Mouse (Mus musculus) MEL (cell line): ENCODE data around the gene Rnf220. TPM values are rescaled to one million over a fixed set of nuclear protein-coding genes. Genes with fewer than 3 reads are reported as not detected.

Experiments used
- DNase-seq: peaks from one replicate; pipeline ENCODE4 v3.0.0; 2011; ENCODE audit warnings: low read depth, low spot score
- H3K27ac ChIP-seq: 2 replicates; pipeline ENCODE4 v1.5.1; 2012; ENCODE audit warnings: low read depth, mild to moderate bottlenecking, control low read depth, low read length, moderate library complexity; ENCODE audit not compliant: control insufficient read depth
- H3K27me3 ChIP-seq, 2 experiments: fragments of 150-350 bp in 1 of 2; sonication (generic) in 1 of 2; 2 replicates each; pipeline ENCODE4 v1.6.1; 2012; ENCODE audit warnings: low read length in 2 of 2, mild to moderate bottlenecking in 2 of 2, improper control_type of control experiment in 1 of 2, moderate library complexity in 1 of 2; ENCODE audit not compliant: insufficient read depth in 2 of 2, control insufficient read depth in 1 of 2
- H3K36me3 ChIP-seq, 2 experiments: 2 replicates each; pipeline ENCODE4 v1.6.1; 2012 to 2014; ENCODE audit warnings: low read length in 2 of 2, improper control_type of control experiment in 1 of 2, inconsistent platforms in 1 of 2, mild to moderate bottlenecking in 1 of 2; ENCODE audit not compliant: insufficient read depth in 2 of 2, control insufficient read depth in 1 of 2
- H3K4me1 ChIP-seq, 2 experiments: fragments of 150-350 bp in 1 of 2; sonication (generic) in 1 of 2; 2 replicates each; pipeline ENCODE4 v1.6.1; 2012; ENCODE audit warnings: low read length in 2 of 2, improper control_type of control experiment in 1 of 2, mild to moderate bottlenecking in 1 of 2; ENCODE audit not compliant: insufficient read depth in 2 of 2, control insufficient read depth in 1 of 2
- H3K4me3 ChIP-seq, 2 experiments: fragments of 150-350 bp in 1 of 2; sonication (generic) in 1 of 2; 2 replicates each; pipeline ENCODE4 v1.5.1; 2012; ENCODE audit warnings: low read depth in 2 of 2, low read length in 2 of 2, mild to moderate bottlenecking in 2 of 2, moderate library complexity in 2 of 2, control low read depth in 1 of 2, improper control_type of control experiment in 1 of 2; ENCODE audit not compliant: control insufficient read depth in 1 of 2, insufficient read depth in 1 of 2
- H3K79me2 ChIP-seq: 2 replicates; pipeline ENCODE4 v1.6.1; 2012; ENCODE audit warnings: mild to moderate bottlenecking, low read length, moderate library complexity; ENCODE audit not compliant: control insufficient read depth, poor library complexity, insufficient read depth
- H3K9ac ChIP-seq: 2 replicates; pipeline ENCODE4 v1.6.1; 2012; ENCODE audit warnings: low read depth, mild to moderate bottlenecking, control low read depth, low read length, moderate library complexity; ENCODE audit not compliant: control insufficient read depth, poor library complexity, severe bottlenecking
- H3K9me3 ChIP-seq: fragments of 150-350 bp; sonication (generic); replicated peaks from 2 replicates; pipeline ENCODE4 v1.6.1; 2012; ENCODE audit warnings: mild to moderate bottlenecking, low read length, improper control_type of control experiment, moderate library complexity; ENCODE audit not compliant: insufficient read depth
- BHLHE40 ChIP-seq: IDR thresholded peaks from 2 replicates; pipeline ENCODE4 v1.6.1; 2012; ENCODE audit warnings: low read depth, mild to moderate bottlenecking, inconsistent platforms, low read length, improper control_type of control experiment, borderline replicate concordance
- CHD2 ChIP-seq: IDR thresholded peaks from 2 replicates; pipeline ENCODE4 v1.6.1; 2011; ENCODE audit warnings: low read length, improper control_type of control experiment
- CTCF ChIP-seq, 3 experiments: IDR thresholded peaks in 2 of 3; conservative IDR thresholded peaks in 1 of 3; 2 replicates each; pipeline ENCODE4 v1.5.1; 2011 to 2012; ENCODE audit warnings: low read length in 3 of 3, low read depth in 2 of 3, mild to moderate bottlenecking in 2 of 3, improper control_type of control experiment in 1 of 3, inconsistent platforms in 1 of 3, mixed read lengths in 1 of 3, moderate library complexity in 1 of 3; ENCODE audit not compliant: control insufficient read depth in 1 of 3, insufficient read depth in 1 of 3, poor library complexity in 1 of 3, severe bottlenecking in 1 of 3
- ELF1 ChIP-seq: IDR thresholded peaks from 2 replicates; pipeline ENCODE4 v1.6.1; 2014; ENCODE audit warnings: low read depth, mild to moderate bottlenecking, inconsistent platforms, low read length, improper control_type of control experiment, moderate library complexity
- EP300 ChIP-seq, 2 experiments: IDR thresholded peaks; 2 replicates each; pipeline ENCODE4 v1.6.1; 2011; ENCODE audit warnings: improper control_type of control experiment in 2 of 2, low read length in 2 of 2, low read depth in 1 of 2, mild to moderate bottlenecking in 1 of 2
- ETS1 ChIP-seq: IDR thresholded peaks from 2 replicates; pipeline ENCODE4 v1.6.1; 2012; ENCODE audit warnings: low read depth, mild to moderate bottlenecking, inconsistent platforms, low read length, improper control_type of control experiment, moderate library complexity
- GABPA ChIP-seq: IDR thresholded peaks from 2 replicates; pipeline ENCODE4 v1.6.1; 2012; ENCODE audit warnings: low read depth, mild to moderate bottlenecking, inconsistent platforms, low read length, improper control_type of control experiment, moderate library complexity
- GATA1 ChIP-seq: IDR thresholded peaks from 2 replicates; pipeline ENCODE4 v1.6.1; 2011; ENCODE audit warnings: low read depth, low read length, improper control_type of control experiment
- JUND ChIP-seq: IDR thresholded peaks from 2 replicates; pipeline ENCODE4 v1.6.1; 2011; ENCODE audit warnings: low read depth, mild to moderate bottlenecking, improper control_type of control experiment, low read length
- MAFK ChIP-seq: IDR thresholded peaks from 2 replicates; pipeline ENCODE4 v1.6.1; 2011; ENCODE audit warnings: low read depth, mild to moderate bottlenecking, low read length, improper control_type of control experiment, borderline replicate concordance
- MAX ChIP-seq: IDR thresholded peaks from 2 replicates; pipeline ENCODE4 v1.6.1; 2011; ENCODE audit warnings: low read length, improper control_type of control experiment
- MAZ ChIP-seq: IDR thresholded peaks from 2 replicates; pipeline ENCODE4 v1.6.1; 2012; ENCODE audit warnings: low read depth, mild to moderate bottlenecking, inconsistent platforms, low read length, improper control_type of control experiment
- MYB ChIP-seq: IDR thresholded peaks from 2 replicates; pipeline ENCODE4 v1.6.1; 2011; ENCODE audit warnings: mild to moderate bottlenecking, low read depth, low read length, improper control_type of control experiment
- MYC ChIP-seq: IDR thresholded peaks from 2 replicates; pipeline ENCODE4 v1.6.1; 2011; ENCODE audit warnings: low read depth, mild to moderate bottlenecking, low read length, improper control_type of control experiment, moderate library complexity
- NELFE ChIP-seq: IDR thresholded peaks from 2 replicates; pipeline ENCODE4 v1.6.1; 2011; ENCODE audit warnings: low read depth, low read length, improper control_type of control experiment
- NRF1 ChIP-seq: IDR thresholded peaks from 2 replicates; pipeline ENCODE4 v1.6.1; 2014; ENCODE audit warnings: low read depth, mild to moderate bottlenecking, inconsistent platforms, low read length, improper control_type of control experiment, moderate library complexity; ENCODE audit not compliant: poor library complexity, insufficient read depth, severe bottlenecking
- POLR2A ChIP-seq, 2 experiments: IDR thresholded peaks; 2 replicates each; pipeline ENCODE4 v1.6.1; 2011 to 2012; ENCODE audit warnings: low read length in 2 of 2, mild to moderate bottlenecking in 2 of 2, control low read depth in 1 of 2, improper control_type of control experiment in 1 of 2, low read depth in 1 of 2, moderate library complexity in 1 of 2; ENCODE audit not compliant: control insufficient read depth in 1 of 2, insufficient read depth in 1 of 2, poor library complexity in 1 of 2
- POLR2AphosphoS5 ChIP-seq: IDR thresholded peaks from 2 replicates; pipeline ENCODE4 v1.6.1; 2012; ENCODE audit warnings: low read depth, borderline replicate concordance, mild to moderate bottlenecking, inconsistent platforms, low read length, moderate library complexity, mixed read lengths
- RCOR1 ChIP-seq: IDR thresholded peaks from 2 replicates; pipeline ENCODE4 v1.6.1; 2012; ENCODE audit warnings: low read depth, mild to moderate bottlenecking, inconsistent platforms, low read length, improper control_type of control experiment
- SIN3A ChIP-seq: IDR thresholded peaks from 2 replicates; pipeline ENCODE4 v1.6.1; 2012; ENCODE audit warnings: low read length, improper control_type of control experiment, inconsistent platforms
- SMC3 ChIP-seq: IDR thresholded peaks from 2 replicates; pipeline ENCODE4 v1.6.1; 2011; ENCODE audit warnings: low read depth, low read length, improper control_type of control experiment
- TAL1 ChIP-seq: IDR thresholded peaks from 2 replicates; pipeline ENCODE4 v1.6.1; 2012; ENCODE audit warnings: mild to moderate bottlenecking, inconsistent platforms, low read length, moderate library complexity, mixed read lengths
- TCF12 ChIP-seq: IDR thresholded peaks from 2 replicates; pipeline ENCODE4 v1.6.1; 2014; ENCODE audit warnings: low read depth, mild to moderate bottlenecking, inconsistent platforms, low read length, improper control_type of control experiment, moderate library complexity
- UBTF ChIP-seq: IDR thresholded peaks from 2 replicates; pipeline ENCODE4 v1.6.1; 2012; ENCODE audit warnings: low read depth, mild to moderate bottlenecking, inconsistent platforms, low read length, improper control_type of control experiment, moderate library complexity, borderline replicate concordance; ENCODE audit not compliant: insufficient read depth
- USF1 ChIP-seq: IDR thresholded peaks from 2 replicates; pipeline ENCODE4 v1.6.1; 2014; ENCODE audit warnings: low read depth, mild to moderate bottlenecking, inconsistent platforms, low read length, improper control_type of control experiment, moderate library complexity
- USF2 ChIP-seq, 2 experiments: IDR thresholded peaks; 2 replicates each; pipeline ENCODE4 v1.6.1; 2011 to 2012; ENCODE audit warnings: improper control_type of control experiment in 2 of 2, low read length in 2 of 2, borderline replicate concordance in 1 of 2, inconsistent platforms in 1 of 2, low read depth in 1 of 2, mild to moderate bottlenecking in 1 of 2; ENCODE audit not compliant: insufficient read depth in 1 of 2
- ZC3H11A ChIP-seq: IDR thresholded peaks from 2 replicates; pipeline ENCODE4 v1.6.1; 2012; ENCODE audit warnings: low read depth, mild to moderate bottlenecking, inconsistent platforms, low read length, improper control_type of control experiment
- ZKSCAN1 ChIP-seq: IDR thresholded peaks from 2 replicates; pipeline ENCODE4 v1.6.1; 2012; ENCODE audit warnings: low read depth, mild to moderate bottlenecking, inconsistent platforms, low read length, improper control_type of control experiment, moderate library complexity
- ZNF384 ChIP-seq: IDR thresholded peaks from 2 replicates; pipeline ENCODE4 v1.6.1; 2012; ENCODE audit warnings: low read depth, mild to moderate bottlenecking, inconsistent platforms, low read length, improper control_type of control experiment
- polyA plus RNA-seq, 2 experiments: library from polyadenylated mRNA; stranded (reverse) in 1 of 2; unstranded in 1 of 2; fragments of >175 nt in 1 of 2; fragments of >200 nt in 1 of 2; gene quantifications; 2 replicates each; pipeline versions ENCODE4 v1.2.1 to v1.2.4; 2012; ENCODE audit warnings: low replicate concordance in 2 of 2, low read depth in 1 of 2; ENCODE audit not compliant: insufficient read length in 2 of 2, insufficient read depth in 1 of 2, missing spikeins in 1 of 2
- total RNA-seq: library from RNA; depleted of rRNA; stranded (reverse); fragments of 300-350 nt; gene quantifications from 2 replicates; pipeline ENCODE4 v1.2.3, GENCODE M21; 2012

The Rnf220 gene
- total and polyA plus RNA-seq, 3 experiments: 121 to 201 TPM; not detected in 1

DNA sequence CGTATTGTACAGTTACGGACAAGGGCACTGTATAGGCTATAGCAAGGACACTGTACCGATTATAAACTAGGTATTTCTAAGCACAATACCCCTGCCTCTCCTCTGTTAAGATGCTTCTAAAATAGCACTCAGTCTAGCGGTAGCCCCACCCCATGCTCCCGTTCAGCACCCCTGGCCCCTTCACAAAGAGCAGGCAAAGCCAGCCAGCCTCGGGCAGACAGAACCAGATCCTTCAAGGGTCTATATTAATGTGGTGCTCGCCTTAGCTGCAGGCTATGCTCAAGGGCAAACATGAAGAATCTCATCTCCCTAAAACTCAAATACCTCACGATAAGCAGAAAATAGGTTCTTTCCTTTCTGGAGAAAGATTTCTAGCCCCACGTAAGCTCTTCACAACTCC, 67.2 kb downstream of the Rnf220 start:
- no peak for DNase-seq
- Histone ChIP-seq H3K9me3 (no peaks in the 10 kb centered on the region), H3K4me3 (no peak overlapping the region), H3K9ac (no peak overlapping the region), H3K36me3 (peaks cover 0 to 14% of the 10 kb centered on the region in 2 experiments; a peak in 2 of 4 replicates), H3K27me3 (no peaks in the 10 kb centered on the region), H3K79me2 (no peaks in the 10 kb centered on the region), H3K4me1 (peaks cover 0 to 19% of the 10 kb centered on the region in 2 experiments; a peak in 2 of 4 replicates), H3K27ac (no peak overlapping the region)
- no peak for TF ChIP-seq NRF1
- TF ChIP-seq CTCF (IDR thresholded peaks at IDR 0.05 in 2 of 3, conservative IDR thresholded peaks at IDR 0.05 in 1 of 3; ENCODE audit: control insufficient read depth in 1 of 3, insufficient read depth in 1 of 3, low read depth in 2 of 3, low read length in 3 of 3, poor library complexity in 1 of 3, severe bottlenecking in 1 of 3): no peak
- no peak for TF ChIP-seq USF2 (IDR thresholded peaks at IDR 0.05; ENCODE audit: borderline replicate concordance in 1 of 2, insufficient read depth in 1 of 2, low read depth in 1 of 2, low read length in 2 of 2)
- no peak for TF ChIP-seq ETS1
- TF ChIP-seq USF1: no peak
- no peak for TF ChIP-seq MYB
- no peak for TF ChIP-seq ELF1
- TF ChIP-seq JUND: no peak
- TF ChIP-seq NELFE: no peak
- no peak for TF ChIP-seq MAZ
- TF ChIP-seq GATA1: no peak
- TF ChIP-seq POLR2A (IDR thresholded peaks at IDR 0.05; ENCODE audit: control insufficient read depth in 1 of 2, insufficient read depth in 1 of 2, low read depth in 1 of 2, low read length in 2 of 2, poor library complexity in 1 of 2): no peak

DNA sequence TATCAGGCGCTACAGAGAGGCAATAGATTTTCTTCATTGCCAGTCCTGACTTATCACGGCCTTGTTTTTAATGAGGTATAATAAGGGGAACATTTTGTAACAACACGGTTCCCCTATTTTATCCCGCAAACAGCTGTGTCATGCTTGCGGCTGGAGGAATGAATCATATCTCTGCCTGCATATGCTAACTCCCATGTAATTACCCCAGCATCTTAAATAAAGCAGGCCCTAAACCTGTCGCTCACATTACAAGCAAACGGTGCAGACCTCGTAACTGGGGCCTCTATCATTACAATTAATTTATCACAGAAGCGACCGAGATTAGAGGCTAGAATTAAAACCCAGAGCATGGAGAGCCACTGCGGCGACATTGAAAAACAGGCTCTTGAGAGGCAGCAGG, 69.3 kb downstream of the Rnf220 start:
- H3K9me3 ChIP-seq: no peaks in the 10 kb centered on the region
- no peak overlapping the region for H3K9ac ChIP-seq
- H3K79me2 ChIP-seq: no peaks in the 10 kb centered on the region
- H3K4me3 ChIP-seq: peak overlapping the region in 1 of 2 experiments; percentile 4; a peak in 2 of 4 replicates
- no peaks in the 10 kb centered on the region for H3K27me3 ChIP-seq
- DNase-seq: peak; percentile 97
- H3K36me3 ChIP-seq: peaks cover 0 to 14% of the 10 kb centered on the region in 2 experiments; a peak in 2 of 4 replicates
- H3K4me1 ChIP-seq: peaks cover 0 to 19% of the 10 kb centered on the region in 2 experiments; a peak in 2 of 4 replicates
- H3K27ac ChIP-seq: peak overlapping the region; percentile 77
- TF ChIP-seq ETS1: peak; percentile 99
- peak; percentile 92 for TF ChIP-seq TAL1
- TF ChIP-seq ZKSCAN1: no peak
- TF ChIP-seq NRF1: no peak
- no peak for TF ChIP-seq USF1
- TF ChIP-seq EP300 (IDR thresholded peaks at IDR 0.05; ENCODE audit: low read depth in 1 of 2, low read length in 2 of 2): peak; percentile 96 to 98
- no peak for TF ChIP-seq ZNF384
- peak; percentile 93 for TF ChIP-seq TCF12
- TF ChIP-seq USF2 (IDR thresholded peaks at IDR 0.05; ENCODE audit: borderline replicate concordance in 1 of 2, insufficient read depth in 1 of 2, low read depth in 1 of 2, low read length in 2 of 2): no peak
- TF ChIP-seq BHLHE40: peak; percentile 91
- TF ChIP-seq GATA1: peak; percentile 95
- peak; percentile 90 for TF ChIP-seq MAFK
- TF ChIP-seq UBTF: 0 out of 2 replicates have a peak, but pooled peaks have one; percentile 57
- TF ChIP-seq MYC: peak; percentile 85
- peak; percentile 89 for TF ChIP-seq SIN3A
- peak; percentile 80; the same call in 1 of the 2 replicates for TF ChIP-seq JUND
- 0 out of 2 replicates have a peak, but pooled peaks have one; percentile 40 for TF ChIP-seq MAZ
- TF ChIP-seq ZC3H11A: peak; percentile 35
- 0 out of 2 replicates have a peak, but pooled peaks have one; percentile 27 for TF ChIP-seq SMC3
- TF ChIP-seq GABPA: peak; percentile 79; the same call in 1 of the 2 replicates
- peak; percentile 99 for TF ChIP-seq RCOR1
- TF ChIP-seq NELFE: no peak
- TF ChIP-seq POLR2AphosphoS5: no peak
- peak; percentile 77 for TF ChIP-seq MAX
- TF ChIP-seq CHD2: no peak
